Mouse (Mus musculus): ENCODE data around the gene Rpl3.
A peak's percentile ranks its signal among the peaks of the same experiment; 100 is the strongest.

DNA sequence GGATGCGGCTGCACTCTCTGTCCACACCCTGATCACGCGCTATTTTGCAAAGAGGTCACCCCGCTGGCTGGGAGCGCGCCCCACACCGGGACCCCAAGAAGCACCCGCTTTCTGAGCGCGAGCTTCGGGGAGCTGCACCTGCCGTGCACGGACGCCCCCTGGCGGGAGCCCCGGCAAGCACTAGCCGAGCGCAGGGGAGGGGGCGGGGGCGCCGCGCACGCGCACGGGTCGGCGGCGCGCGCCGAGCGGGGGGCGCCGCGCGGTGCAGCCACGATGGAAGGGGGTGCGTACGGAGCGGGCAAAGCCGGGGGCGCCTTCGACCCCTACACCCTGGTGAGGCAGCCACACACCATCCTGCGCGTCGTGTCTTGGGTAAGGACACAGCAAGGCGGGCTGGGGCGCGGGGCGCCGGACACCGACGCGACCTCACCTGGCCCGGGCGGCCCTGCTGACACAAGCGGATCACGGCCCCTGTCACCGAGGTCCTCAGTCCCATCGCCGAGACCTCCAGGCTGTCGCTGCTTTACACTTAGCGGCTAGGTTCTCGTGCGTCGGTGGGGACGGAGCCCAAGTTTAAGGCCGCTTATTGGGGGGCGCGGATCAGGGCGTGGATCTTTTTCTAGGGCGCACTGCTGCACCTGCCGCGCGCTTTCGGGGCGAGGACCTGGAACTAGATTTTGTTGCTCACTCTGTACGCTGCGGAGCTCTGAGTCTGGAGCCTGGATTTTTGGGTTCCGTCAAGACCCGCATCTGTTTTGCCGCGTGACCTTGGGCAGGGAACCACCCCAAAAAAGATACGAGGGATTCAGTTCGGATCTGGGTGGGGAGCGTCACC, at the start of gene Rpl3, which contains the start of gene Syngr1:
- TF ChIP-seq POLR2A (IDR thresholded peaks at IDR 0.05; ENCODE audit: borderline replicate concordance, extremely low read depth, low read depth, low read length) (no peak), CTCF (IDR thresholded peaks at IDR 0.05; ENCODE audit: insufficient read depth, low read length) (peak; percentile 44; the same call in 1 of the 2 replicates)
